In the genomic region with DNA sequence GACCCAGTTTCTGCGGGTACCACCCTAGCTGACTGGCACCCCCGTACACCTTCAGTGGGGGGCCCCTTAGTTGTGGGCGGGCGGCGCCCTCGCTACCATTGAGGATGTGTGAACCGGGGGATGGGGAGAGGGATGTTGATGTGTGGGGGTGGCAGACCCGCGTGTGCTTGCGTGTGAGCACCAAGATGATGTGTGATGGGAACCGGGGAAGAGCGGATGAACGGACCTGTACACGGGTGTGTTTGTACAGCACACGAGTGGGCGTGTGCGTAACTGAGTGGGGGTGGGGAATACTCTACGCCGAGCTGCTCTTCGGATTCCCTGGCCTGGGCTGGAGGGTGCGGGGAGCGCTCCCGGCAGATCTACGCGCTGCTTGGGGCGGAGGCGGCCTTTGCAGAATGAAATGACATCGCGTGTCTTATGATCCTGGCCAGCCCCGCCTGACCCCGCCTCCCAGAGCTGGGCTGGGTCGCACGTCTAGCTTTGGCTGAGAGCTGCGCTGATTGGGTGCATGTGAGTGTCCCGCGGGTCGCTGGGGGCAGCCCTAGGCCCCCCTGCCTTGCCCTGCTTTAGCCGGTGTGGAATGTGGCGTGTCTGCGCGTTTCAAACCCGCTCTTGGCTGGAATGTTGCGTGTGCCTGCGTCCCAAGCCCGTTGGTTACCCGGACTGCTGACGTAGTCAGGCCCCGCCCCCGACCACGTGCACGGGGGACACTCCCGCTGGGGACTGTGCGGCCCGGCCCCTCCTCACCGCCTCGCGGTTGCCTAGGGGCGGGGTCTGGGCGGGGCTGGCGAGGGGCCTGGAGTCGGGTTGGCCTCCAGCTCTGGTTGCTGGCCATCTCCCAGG, we compare ENCODE assay signal across 8 mouse cellular contexts. TPM values are rescaled to one million over a fixed set of nuclear protein-coding genes. Genes with fewer than 3 reads are reported as not detected.
DNase-seq lines count a peak whose midpoint lies in the region; ATAC-seq lines count a peak whose summit lies in the region.

No protein-coding gene starts in this region.

- peak overlapping the region; percentile 95 for H3K4me3 ChIP-seq in heart, embryonic 13.5 days
- peak overlapping the region; percentile 79 for H3K4me3 ChIP-seq in liver, embryonic 12.5 days
- peak overlapping the region; percentile 72 for H3K4me3 ChIP-seq in stomach, embryonic 15.5 days (replicated peaks)

- H3K9me3 ChIP-seq in heart, embryonic 13.5 days = no peaks in the 10 kb centered on the region
- H3K9me3 ChIP-seq in liver, embryonic 12.5 days (replicated peaks) = no peaks in the 10 kb centered on the region
- H3K9me3 ChIP-seq in stomach, embryonic 15.5 days = no peaks in the 10 kb centered on the region

- WGBS in heart, embryonic 13.5 days = under 1% methylated on average over 61 of the region's 61 CpGs
- WGBS in liver, embryonic 12.5 days (ENCODE audit: insufficient replicate concordance) = under 1% methylated on average over 61 of the region's 61 CpGs
- under 1% methylated on average over 61 of the region's 61 CpGs for WGBS in stomach, embryonic 15.5 days

- ATAC-seq in erythroid progenitor cell, adult 5-6 weeks (replicated peaks; ENCODE audit: low FRiP score, poor library complexity, severe bottlenecking) = peak; percentile 68
- peak; percentile 79 for ATAC-seq in heart, embryonic 13.5 days (ENCODE audit: extremely low read depth, insufficient number of reproducible peaks, low FRiP score, low TSS enrichment)
- peak; percentile 84 for ATAC-seq in liver, embryonic 12.5 days
- ATAC-seq in stomach, embryonic 15.5 days (ENCODE audit: insufficient read depth, low FRiP score, low read depth) = peak; percentile 81

- peaks cover 5% of the 10 kb centered on the region; the same call in 1 of the 2 replicates for H3K36me3 ChIP-seq in heart, embryonic 13.5 days
- H3K36me3 ChIP-seq in liver, embryonic 12.5 days = peaks cover 7% of the 10 kb centered on the region
- no peaks in the 10 kb centered on the region for H3K36me3 ChIP-seq in stomach, embryonic 15.5 days

- peak overlapping the region; percentile 100 for H3K27ac ChIP-seq in heart, embryonic 13.5 days (replicated peaks)
- peak overlapping the region; percentile 96 for H3K27ac ChIP-seq in liver, embryonic 12.5 days
- H3K27ac ChIP-seq in stomach, embryonic 15.5 days = peak overlapping the region; percentile 98

- peak overlapping the region; percentile 99 for H3K4me2 ChIP-seq in heart, embryonic 13.5 days
- H3K4me2 ChIP-seq in liver, embryonic 12.5 days = peak overlapping the region; percentile 97
- peak overlapping the region; percentile 86 for H3K4me2 ChIP-seq in stomach, embryonic 15.5 days

- peak overlapping the region; percentile 95 for H3K9ac ChIP-seq in heart, embryonic 13.5 days
- peak overlapping the region; percentile 85 for H3K9ac ChIP-seq in liver, embryonic 12.5 days
- peak overlapping the region; percentile 52 for H3K9ac ChIP-seq in stomach, embryonic 15.5 days

- DNase-seq in CD4-positive helper T cell, adult 2 months (ENCODE audit: low read depth, low spot score) = peak; percentile 97
- DNase-seq in brain, embryonic 18.5 days (ENCODE audit: low read depth, low spot score) = peak; percentile 91
- peak; percentile 100 for DNase-seq in kidney, postnatal 10 days
- DNase-seq in natural killer cell, adult 2 months (ENCODE audit: low spot score in 2 of 2) = peak; percentile 99

- H3K4me1 ChIP-seq in heart, embryonic 13.5 days = peaks cover 65% of the 10 kb centered on the region
- H3K4me1 ChIP-seq in liver, embryonic 12.5 days = peaks cover 91% of the 10 kb centered on the region
- peaks cover 35% of the 10 kb centered on the region for H3K4me1 ChIP-seq in stomach, embryonic 15.5 days

- no peaks in the 10 kb centered on the region for H3K27me3 ChIP-seq in heart, embryonic 13.5 days (replicated peaks)
- H3K27me3 ChIP-seq in liver, embryonic 12.5 days (replicated peaks) = no peaks in the 10 kb centered on the region
- H3K27me3 ChIP-seq in stomach, embryonic 15.5 days (replicated peaks) = no peaks in the 10 kb centered on the region; the same call in 1 of the 2 replicates

RNA-seq across cellular contexts. Expression of gene Mnt, which starts 1.1 kb away (rescaled TPM):
- total RNA-seq in erythroid progenitor cell, adult 5-6 weeks (2015; ENCODE audit: low replicate concordance) = 3.8 and 5.4 TPM in 2 replicates
- 1.4 and 3.5 TPM in 2 replicates for total RNA-seq in erythroid progenitor cell, adult 5-6 weeks (2017; ENCODE audit: low replicate concordance)
- 3.3 and 3.5 TPM in 2 replicates for polyA plus RNA-seq in heart, embryonic 13.5 days (2015; fragmentation: Nextera tagmentation; extraction: Ambion mirVana)
- polyA plus RNA-seq in liver, embryonic 12.5 days (2016; fragmentation: Nextera tagmentation; extraction: Ambion mirVana) = 1.9 and 2.0 TPM in 2 replicates
- polyA plus RNA-seq in stomach, embryonic 15.5 days (2015; fragmentation: Nextera tagmentation; extraction: Ambion mirVana) = 3.9 and 4.5 TPM in 2 replicates

Comparison
In these comparisons a context has a peak if more than half of its experiments do, and no peak if none do; other contexts are left out.
1. Peak in every context shown above with its lines: DNase-seq, ATAC-seq, H3K4me3 ChIP-seq and H3K27ac ChIP-seq.